Mouse (Mus musculus) MEL (cell line): ENCODE results near the gene Gm37240.

Experiments used
- BHLHE40 ChIP-seq: IDR thresholded peaks from 2 replicates; pipeline ENCODE4 v1.6.1; 2012; ENCODE audit warnings: low read depth, mild to moderate bottlenecking, inconsistent platforms, low read length, improper control_type of control experiment, borderline replicate concordance
- CTCF ChIP-seq, 3 experiments: IDR thresholded peaks in 2 of 3; conservative IDR thresholded peaks in 1 of 3; 2 replicates each; pipeline ENCODE4 v1.5.1; 2011 to 2012; ENCODE audit warnings: low read length in 3 of 3, low read depth in 2 of 3, mild to moderate bottlenecking in 2 of 3, improper control_type of control experiment in 1 of 3, inconsistent platforms in 1 of 3, mixed read lengths in 1 of 3, moderate library complexity in 1 of 3; ENCODE audit not compliant: control insufficient read depth in 1 of 3, insufficient read depth in 1 of 3, poor library complexity in 1 of 3, severe bottlenecking in 1 of 3
- ELF1 ChIP-seq: IDR thresholded peaks from 2 replicates; pipeline ENCODE4 v1.6.1; 2014; ENCODE audit warnings: low read depth, mild to moderate bottlenecking, inconsistent platforms, low read length, improper control_type of control experiment, moderate library complexity
- EP300 ChIP-seq, 2 experiments: IDR thresholded peaks; 2 replicates each; pipeline ENCODE4 v1.6.1; 2011; ENCODE audit warnings: improper control_type of control experiment in 2 of 2, low read length in 2 of 2, low read depth in 1 of 2, mild to moderate bottlenecking in 1 of 2
- JUND ChIP-seq: IDR thresholded peaks from 2 replicates; pipeline ENCODE4 v1.6.1; 2011; ENCODE audit warnings: low read depth, mild to moderate bottlenecking, improper control_type of control experiment, low read length
- KAT2A ChIP-seq: conservative IDR thresholded peaks from 2 replicates; pipeline ENCODE4 v1.6.1; 2012; ENCODE audit warnings: low read depth, low read length, improper control_type of control experiment, inconsistent platforms
- MEF2A ChIP-seq: IDR thresholded peaks from 2 replicates; pipeline ENCODE4 v1.6.1; 2014; ENCODE audit warnings: low read depth, mild to moderate bottlenecking, inconsistent platforms, low read length, improper control_type of control experiment; ENCODE audit not compliant: poor library complexity, insufficient replicate concordance, severe bottlenecking; ENCODE audit errors: extremely low read depth
- MYC ChIP-seq: IDR thresholded peaks from 2 replicates; pipeline ENCODE4 v1.6.1; 2011; ENCODE audit warnings: low read depth, mild to moderate bottlenecking, low read length, improper control_type of control experiment, moderate library complexity
- NRF1 ChIP-seq: IDR thresholded peaks from 2 replicates; pipeline ENCODE4 v1.6.1; 2014; ENCODE audit warnings: low read depth, mild to moderate bottlenecking, inconsistent platforms, low read length, improper control_type of control experiment, moderate library complexity; ENCODE audit not compliant: poor library complexity, insufficient read depth, severe bottlenecking
- POLR2A ChIP-seq, 2 experiments: IDR thresholded peaks; 2 replicates each; pipeline ENCODE4 v1.6.1; 2011 to 2012; ENCODE audit warnings: low read length in 2 of 2, mild to moderate bottlenecking in 2 of 2, control low read depth in 1 of 2, improper control_type of control experiment in 1 of 2, low read depth in 1 of 2, moderate library complexity in 1 of 2; ENCODE audit not compliant: control insufficient read depth in 1 of 2, insufficient read depth in 1 of 2, poor library complexity in 1 of 2
- SMC3 ChIP-seq: IDR thresholded peaks from 2 replicates; pipeline ENCODE4 v1.6.1; 2011; ENCODE audit warnings: low read depth, low read length, improper control_type of control experiment
- TAL1 ChIP-seq: IDR thresholded peaks from 2 replicates; pipeline ENCODE4 v1.6.1; 2012; ENCODE audit warnings: mild to moderate bottlenecking, inconsistent platforms, low read length, moderate library complexity, mixed read lengths
- ZKSCAN1 ChIP-seq: IDR thresholded peaks from 2 replicates; pipeline ENCODE4 v1.6.1; 2012; ENCODE audit warnings: low read depth, mild to moderate bottlenecking, inconsistent platforms, low read length, improper control_type of control experiment, moderate library complexity
- ZNF384 ChIP-seq: IDR thresholded peaks from 2 replicates; pipeline ENCODE4 v1.6.1; 2012; ENCODE audit warnings: low read depth, mild to moderate bottlenecking, inconsistent platforms, low read length, improper control_type of control experiment

DNA sequence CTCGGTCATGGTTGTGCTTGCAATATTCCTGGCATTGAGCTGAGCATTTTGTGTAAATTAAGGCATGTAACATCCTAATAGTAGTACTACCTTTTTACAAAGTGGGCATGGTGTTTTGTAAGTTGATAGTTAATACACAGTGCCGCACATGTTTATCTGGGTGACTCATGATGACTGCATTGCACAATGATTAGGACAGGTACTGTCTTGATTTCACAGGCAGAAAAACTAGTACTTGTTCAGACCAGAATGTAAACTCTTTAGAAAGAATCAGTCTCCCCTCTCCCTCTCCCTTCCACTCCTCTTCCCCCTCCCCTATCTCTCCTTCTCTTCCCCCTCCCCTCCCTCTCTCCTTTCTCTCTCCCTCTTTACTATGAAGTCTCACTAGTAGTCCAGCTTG lies 1284.6 kb downstream of the Gm37240 start:
- peak; percentile 8 to 59 for TF ChIP-seq EP300 (IDR thresholded peaks at IDR 0.05; ENCODE audit: low read depth in 1 of 2, low read length in 2 of 2)
- no peak for TF ChIP-seq POLR2A (IDR thresholded peaks at IDR 0.05; ENCODE audit: control insufficient read depth in 1 of 2, insufficient read depth in 1 of 2, low read depth in 1 of 2, low read length in 2 of 2, poor library complexity in 1 of 2)
- TF ChIP-seq BHLHE40, result no peak
- TF ChIP-seq ZKSCAN1, result no peak
- no peak for TF ChIP-seq MEF2A
- TF ChIP-seq CTCF (IDR thresholded peaks at IDR 0.05 in 2 of 3, conservative IDR thresholded peaks at IDR 0.05 in 1 of 3; ENCODE audit: control insufficient read depth in 1 of 3, insufficient read depth in 1 of 3, low read depth in 2 of 3, low read length in 3 of 3, poor library complexity in 1 of 3, severe bottlenecking in 1 of 3), result no peak
- no peak for TF ChIP-seq ZNF384
- no peak for TF ChIP-seq JUND
- TF ChIP-seq MYC, result peak; percentile 55; the same call in 1 of the 2 replicates
- no peak for TF ChIP-seq KAT2A
- no peak for TF ChIP-seq SMC3
- no peak for TF ChIP-seq TAL1
- TF ChIP-seq ELF1, result no peak
- TF ChIP-seq NRF1, result no peak
